Mouse (Mus musculus): Measurements from ENCODE around the gene Hormad1.
"Not testable (repeated sequence)": the region's sequence is repeated elsewhere in the genome, so short reads cannot be mapped to it uniquely, and the experiment has no call there.

The Hormad1 gene

DNA sequence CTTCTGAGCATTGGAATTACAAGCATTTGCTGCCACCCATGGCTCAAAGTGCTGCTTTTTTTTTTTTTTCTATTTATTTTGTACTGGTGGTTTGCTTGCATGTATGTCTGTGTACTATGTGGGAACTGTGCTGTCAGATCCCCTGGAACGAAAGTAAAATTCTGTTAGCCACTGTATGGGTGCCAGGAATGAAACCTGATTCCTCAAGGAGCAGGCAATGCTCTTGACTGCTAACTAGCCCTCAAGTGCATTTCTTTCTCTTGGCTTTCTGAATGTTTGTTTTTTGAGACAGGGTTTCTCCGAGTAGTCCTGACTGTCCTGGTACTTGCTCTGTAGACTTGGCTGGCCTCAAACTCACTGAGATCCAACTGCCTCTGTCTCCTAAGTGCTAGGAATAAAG, 2.3 kb downstream of the Hormad1 start:
- DNase-seq (ENCODE audit: low spot score): no peak

DNA sequence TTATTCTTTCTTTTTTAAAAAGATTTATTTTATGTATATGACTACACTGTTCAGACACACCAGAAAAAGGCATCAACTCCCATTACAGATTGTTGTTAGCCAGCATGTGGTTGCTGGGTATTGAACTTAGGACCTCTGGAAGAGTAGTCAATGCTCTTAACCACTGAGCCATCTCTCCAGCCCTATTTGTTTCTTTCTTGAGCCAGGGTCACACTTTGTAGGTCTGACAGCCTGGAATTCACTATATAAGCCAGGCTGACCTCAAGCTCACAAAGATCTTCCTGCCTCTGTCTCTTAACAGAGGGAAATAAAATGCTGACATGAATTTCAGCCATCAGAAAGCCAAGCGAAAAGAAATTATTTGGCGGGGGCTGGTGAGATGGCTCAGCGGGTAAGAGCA, 10.1 kb downstream of the Hormad1 start:
- no peak for DNase-seq (ENCODE audit: low spot score)

DNA sequence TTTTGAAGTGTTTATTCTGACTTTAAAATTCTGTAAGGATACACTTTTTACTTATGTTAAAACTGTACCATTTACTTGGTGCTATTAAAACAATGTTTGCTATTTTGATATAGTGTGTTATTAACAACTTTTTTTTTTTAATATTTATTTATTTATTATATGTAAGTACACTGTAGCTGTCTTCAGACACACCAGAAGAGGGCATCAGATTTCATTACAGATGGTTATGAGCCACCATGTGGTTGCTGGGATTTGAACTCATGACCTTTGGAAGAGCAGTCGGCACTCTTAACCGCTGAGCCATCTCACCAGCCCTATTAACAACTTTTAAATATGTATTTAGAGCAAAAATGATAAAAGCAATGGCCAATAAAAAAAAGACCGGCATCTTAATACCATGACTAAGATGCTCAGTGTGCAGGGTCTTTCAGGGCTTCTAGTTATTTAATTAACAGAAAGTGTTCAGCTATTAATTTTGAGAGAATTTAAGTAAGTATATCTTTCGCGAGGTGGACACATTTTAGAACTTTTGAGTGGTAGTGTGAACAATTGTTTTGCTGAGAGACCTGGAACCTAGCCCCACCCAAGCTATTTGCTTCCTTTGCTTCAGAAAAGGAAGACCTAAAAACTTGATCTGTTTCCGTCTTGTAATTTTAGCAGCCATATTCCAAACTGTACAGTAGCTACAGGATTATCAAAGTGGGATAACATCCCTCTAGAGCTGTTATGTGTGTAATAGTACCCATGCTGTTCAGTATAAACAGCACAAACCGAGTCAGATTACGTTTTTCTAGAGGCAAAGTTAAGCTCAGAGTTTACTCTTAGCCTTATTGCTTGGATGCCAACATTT, 28.5 kb downstream of the Hormad1 start:
- DNase-seq (ENCODE audit: low spot score): no peak

DNA sequence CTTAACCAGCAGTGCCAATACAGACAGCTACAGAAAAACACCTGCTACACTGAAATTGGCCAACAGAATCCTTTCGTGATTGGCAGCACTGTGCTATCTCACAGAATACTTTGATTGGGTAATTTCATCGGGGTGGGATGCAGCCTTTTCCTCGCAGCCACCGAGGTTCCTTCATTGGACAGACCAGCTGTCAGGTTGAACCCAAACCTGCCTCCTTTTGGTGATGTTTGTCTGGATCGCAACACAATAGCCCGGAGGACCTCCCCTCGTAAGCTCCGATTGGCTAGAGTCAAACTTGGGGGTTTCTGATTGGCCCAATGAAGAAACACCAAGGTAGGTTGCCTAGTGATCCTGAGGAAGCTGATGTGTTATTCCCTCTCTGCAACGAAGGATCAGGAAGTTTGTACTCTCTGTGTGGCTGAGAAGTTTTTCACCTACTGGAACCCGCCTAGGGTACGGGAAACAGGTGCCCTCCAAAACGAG, 29.2 kb downstream of the Hormad1 start, which contains the start of gene Golph3l:
Gene Golph3l, plus strand, starts transcription at position 331 of the 483 bp plus-strand sequence.
- peak; percentile 75 for DNase-seq (ENCODE audit: low spot score)

DNA sequence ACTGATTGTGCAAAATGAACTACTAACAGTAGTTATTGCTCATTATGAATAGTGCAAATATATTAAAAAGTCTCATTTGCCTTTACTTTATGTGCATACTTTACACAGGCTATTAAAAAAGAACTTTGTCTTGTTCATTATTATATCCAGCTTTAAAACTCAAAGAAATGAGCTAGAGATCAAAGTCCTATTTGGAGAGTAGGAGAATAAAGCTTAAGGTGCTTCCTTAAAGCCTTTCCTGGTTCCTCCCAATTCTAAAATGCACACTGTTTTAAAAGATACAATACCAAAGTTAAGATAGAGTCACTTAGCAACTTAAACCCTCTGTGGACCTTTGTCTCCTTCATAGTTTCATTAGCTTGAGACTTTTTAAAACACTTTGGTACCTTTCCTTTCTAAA, 39.3 kb downstream of the Hormad1 start:
- DNase-seq (ENCODE audit: low spot score): no peak

DNA sequence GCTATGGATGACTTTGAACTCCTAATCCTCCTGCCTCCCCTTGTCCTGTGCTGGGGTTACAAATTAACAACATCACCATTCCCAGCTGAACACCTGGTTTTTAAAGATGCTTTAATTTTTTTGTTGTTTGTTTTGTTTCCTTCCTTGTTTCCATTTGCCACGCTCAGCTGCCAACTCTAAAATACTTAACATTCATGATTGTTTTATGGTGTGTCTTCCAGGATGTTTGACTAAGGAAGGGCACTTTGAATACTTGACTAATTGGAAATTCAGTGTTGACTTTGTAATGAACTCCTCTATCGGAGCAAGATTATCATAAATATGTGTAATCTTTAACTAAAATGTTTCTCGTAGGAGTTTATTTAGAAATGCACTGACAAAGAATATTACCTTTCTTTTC, 41.8 kb downstream of the Hormad1 start:
- DNase-seq (ENCODE audit: low spot score): no peak

DNA sequence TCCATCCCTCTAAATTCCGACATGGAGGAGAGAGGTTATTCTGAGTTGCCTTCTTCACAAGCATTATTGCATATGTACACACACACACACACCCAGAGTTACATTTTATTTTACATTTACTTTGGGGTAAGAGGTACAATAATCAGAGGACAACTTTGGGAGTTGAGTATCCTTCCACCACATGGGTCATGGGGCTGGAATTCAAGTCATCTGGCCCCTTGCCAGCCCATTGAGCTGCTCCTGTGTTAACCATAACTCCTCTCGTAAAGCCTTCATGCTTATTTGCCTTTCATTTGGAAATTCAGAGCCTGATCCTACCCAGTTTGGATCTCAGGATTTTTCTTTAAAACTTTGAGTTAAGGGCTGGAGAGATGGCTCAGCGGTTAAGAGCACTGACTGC, 46.6 kb downstream of the Hormad1 start:
- no peak for DNase-seq (ENCODE audit: low spot score)

DNA sequence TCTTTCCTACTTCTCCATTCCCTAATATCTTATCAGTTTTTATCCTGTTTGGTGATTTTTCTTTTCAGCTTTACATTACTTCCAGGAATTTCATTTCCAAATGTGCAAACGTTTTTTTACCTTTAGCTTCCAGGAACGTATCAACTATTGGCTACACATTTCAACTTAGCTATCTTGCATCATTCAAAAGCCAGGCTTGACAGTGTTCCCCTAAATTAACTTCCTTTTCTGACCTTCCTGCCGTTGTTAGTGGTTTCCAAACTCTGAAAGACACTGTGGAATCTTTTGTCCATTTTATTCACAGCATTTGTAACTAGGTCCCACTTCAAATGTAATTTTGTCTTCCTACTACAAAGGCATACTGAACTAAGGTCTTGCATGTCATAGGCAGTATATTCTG, 49.7 kb downstream of the Hormad1 start:
- no peak for DNase-seq (ENCODE audit: low spot score)

DNA sequence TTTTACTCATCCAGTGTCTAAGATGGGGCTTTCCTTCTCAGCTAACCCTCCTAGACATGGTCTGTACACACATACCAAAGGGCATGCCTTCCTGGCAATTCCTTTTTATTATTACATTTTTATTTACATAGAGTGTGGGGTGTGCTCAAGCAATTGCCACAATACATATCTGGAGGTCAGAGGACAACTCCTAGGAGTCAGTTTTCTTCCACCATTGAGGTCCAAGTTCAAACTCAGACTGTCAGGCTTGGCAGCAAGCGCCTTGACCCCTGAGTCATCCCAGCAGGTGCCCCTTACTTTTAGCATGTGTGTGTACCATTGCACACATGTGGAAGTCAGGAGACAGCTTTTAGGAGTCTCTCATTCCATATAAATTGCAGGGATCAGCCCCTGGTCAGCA, 54.5 kb downstream of the Hormad1 start:
- DNase-seq (ENCODE audit: low spot score): no peak

DNA sequence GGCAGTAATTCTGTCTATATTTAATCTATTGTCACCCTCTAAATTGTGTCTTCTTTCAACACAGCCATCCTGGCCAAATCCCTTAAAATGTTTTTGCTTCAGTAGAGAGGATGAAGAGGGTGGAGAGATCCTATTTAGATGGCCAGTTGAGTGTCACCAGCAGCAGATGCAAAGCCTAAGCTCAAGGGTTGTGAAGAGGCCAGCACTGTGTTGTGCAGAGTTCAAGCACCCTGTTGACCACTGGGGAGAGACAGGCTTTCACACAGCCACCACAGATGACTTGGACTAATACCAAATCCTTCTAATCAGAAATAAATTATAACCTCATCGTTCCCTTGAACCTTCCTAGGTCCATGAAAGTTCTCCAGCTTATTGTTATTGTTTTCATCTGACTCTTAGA, 59.0 kb downstream of the Hormad1 start:
- DNase-seq (ENCODE audit: low spot score): no peak

DNA sequence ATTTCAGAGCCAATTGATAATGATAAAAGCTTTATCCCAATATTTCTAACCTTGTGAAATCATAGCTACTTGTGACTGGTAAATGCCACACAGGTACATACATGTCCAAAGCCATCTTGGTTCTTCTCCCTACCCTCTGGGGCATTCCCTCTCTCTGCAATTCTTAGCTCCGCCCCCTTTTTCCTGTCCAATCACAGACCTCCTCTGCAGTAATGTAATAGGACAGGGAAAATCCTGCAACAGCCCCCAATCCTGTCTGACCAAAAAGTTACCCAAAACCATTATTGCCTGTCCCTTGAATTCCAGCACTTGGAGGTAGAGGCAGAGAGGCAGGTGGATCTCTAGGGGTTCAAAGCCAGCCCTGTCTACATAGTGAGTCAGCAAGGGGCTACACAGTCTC, 61.8 kb downstream of the Hormad1 start:
- no peak for DNase-seq (ENCODE audit: low spot score)

DNA sequence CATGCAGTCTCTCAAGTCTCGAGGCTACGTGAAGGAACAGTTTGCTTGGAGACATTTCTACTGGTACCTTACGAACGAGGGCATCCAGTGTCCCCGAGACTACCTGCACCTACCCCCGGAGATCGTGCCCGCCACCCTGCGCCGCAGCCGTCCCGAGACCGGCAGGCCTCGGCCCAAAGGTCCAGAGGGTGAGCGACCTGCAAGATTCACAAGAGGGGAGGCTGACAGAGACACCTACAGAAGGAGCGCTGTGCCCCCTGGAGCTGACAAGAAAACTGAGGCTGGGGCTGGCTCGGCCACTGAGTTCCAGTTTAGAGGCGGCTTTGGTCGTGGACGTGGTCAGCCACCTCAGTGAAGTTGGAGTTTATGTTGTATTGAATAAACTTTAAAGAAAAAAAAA, 62.9 kb downstream of the Hormad1 start:
- not testable (repeated sequence) for DNase-seq (ENCODE audit: low spot score)

DNA sequence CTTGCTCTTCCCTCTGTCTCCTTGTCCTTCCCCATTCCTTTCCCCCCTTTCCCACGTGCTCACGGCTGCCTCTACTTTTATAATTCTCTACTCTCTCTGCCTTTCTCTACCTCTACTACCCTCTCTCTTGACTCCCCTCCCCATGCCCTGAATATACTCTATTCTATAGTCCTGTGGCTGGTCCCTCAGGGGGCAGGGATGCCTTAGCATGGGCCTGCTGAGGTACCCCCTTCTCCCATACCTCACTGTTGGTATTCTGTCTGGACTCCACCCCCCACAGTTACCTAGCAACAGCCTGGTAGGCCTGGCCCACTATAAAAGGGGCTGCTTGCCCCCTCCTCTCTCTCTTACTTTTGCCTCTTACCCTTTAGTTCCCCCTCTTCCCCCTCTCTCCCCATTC, 64.1 kb downstream of the Hormad1 start:
- no peak for DNase-seq (ENCODE audit: low spot score)

DNA sequence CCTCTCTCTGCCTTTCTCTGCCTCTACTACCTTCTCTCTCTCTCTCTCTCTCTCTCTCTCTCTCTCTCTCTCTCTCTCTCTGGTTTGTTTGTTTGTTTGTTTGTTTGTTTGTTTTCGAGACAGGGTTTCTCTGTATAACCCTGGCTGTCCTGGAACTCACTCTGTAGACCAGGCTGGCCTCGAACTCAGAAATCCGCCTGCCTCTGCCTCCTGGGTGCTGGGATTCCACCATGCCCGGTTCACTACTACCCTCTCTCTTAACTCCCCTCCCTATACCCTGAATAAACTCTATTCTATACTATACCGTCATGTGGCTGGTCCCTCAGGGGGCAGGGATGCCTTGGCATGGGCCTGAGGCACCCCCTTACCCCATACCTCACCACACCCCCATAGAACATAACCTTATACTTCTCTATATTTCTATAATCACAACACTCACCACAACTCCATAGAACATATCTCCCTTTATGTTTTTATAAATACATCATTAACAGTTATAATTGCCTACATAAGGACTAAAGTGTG, 64.6 kb downstream of the Hormad1 start:
- DNase-seq (ENCODE audit: low spot score): not testable (repeated sequence)

DNA sequence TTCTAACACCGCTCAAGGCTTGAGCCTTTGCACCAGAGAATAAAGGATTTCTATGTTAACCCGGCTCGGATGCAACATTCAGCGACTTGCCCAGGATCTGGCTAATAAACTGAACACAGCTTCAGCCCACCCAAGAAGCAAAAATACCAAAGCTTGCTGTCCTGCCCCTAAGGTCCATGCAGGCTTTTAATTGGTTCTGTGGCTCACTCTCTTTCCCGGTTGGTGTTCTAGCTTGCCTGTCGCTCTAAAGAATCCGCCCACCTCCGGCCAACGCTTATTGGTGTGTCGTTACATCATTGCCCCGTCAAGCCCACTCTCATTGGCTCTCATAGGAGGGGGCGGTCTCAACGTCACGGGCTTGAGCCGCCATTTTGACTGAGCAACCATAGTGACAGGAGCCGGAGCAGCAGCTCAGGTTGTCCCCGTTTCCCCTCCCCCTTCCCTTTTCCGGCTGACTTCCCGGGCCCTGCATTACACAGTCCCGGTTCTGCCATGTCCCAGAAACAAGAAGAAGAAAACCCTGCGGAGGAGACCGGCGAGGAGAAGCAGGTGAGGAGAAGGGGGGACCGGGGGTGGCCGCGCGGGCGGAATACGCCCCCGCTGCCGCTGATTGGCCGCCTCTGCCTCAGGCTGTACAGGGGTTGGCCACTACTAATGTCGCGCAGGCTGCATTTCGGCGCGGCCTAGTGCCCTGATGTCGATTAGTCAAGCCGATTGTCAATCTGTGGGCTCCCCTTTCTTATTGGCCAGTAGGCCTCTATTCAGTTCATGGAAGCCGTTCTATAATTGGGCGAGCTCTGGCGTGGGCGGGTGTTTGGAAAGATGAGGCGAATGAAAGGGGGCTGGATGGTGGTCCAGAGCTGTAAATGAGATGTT, 65.4 kb downstream of the Hormad1 start, which contains the start of gene Ensa:
Gene Ensa, plus strand, starts transcription at position 366 of the 876 bp plus-strand sequence.
- peak; percentile 84 for DNase-seq (ENCODE audit: low spot score)

DNA sequence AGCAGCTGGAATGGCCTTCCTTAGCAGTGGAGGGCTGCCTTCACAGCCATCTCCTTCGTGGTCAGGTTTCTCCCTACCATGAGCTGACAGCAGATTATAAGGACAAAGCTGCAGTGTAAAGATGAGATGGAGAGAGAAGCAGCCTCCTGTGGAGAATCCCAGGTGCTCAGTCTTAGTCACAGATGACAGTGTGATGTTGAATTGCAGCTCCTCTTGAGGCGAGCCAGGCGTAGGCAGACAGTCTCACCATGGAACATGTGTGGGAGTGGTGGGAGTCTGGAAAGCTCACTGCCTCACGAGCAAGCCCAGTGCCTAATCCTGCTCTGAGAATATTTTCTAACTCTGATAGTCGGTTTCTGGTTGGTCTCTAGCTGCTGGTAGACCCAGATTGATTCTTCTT, 68.3 kb downstream of the Hormad1 start:
- DNase-seq (ENCODE audit: low spot score): no peak

DNA sequence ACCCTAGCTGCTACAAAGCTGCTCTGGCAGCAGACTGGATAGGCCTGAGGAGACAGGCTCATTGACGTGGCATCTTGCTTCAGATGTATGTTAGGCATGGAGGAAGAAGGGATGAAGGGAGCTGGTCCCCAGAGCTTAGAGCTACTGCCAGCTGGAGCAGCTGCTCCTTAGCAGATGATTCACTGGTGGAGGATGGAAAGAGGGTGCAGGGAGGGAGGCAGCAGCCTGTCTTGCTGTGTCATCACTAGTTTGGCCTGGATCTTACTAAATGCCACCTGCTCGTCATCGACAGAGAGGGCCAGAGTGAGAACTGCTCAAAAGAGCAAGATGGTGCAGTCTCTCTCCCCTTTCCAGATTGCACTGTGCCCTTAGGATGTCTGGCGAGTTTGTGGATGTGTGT, 70.3 kb downstream of the Hormad1 start:
- DNase-seq (ENCODE audit: low spot score): no peak

DNA sequence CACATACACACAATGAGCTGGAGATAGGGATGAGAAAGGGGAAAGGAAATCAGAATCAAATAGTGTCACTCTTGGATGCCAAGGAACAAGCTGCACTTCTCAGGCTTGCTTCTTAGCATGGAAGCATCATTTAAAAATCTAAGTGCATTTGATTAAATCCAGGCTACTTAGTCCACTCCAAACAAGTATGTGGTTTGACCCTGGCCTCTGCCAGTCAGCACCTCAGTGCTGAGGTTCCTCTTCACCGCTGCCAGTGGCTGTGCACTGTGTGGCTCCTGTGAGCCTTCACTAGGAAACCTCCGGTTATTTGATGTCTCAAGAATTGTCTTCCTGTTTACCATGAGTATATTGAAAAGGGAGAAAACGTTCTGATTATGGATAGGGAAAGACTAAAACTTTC, 71.4 kb downstream of the Hormad1 start:
- no peak for DNase-seq (ENCODE audit: low spot score)

DNA sequence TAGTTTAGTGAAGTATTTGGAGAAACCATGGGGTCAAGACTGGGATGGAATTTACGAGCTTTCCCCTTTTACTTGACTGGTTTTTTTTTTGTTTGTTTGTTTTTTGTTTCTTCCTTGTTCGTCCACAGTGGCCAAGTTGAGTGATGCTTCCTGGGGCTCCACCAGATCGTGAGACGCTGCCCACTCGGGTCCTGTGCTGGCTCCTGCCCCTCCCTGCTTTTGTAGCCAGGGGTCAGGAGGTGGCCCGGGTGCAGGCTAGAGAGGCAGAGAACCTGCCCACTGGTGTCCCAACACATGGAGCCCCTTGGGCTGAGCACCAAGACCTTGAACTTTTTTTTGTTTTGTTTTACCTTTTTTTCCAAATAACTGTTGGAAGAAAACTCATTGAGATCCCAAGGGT, 71.8 kb downstream of the Hormad1 start:
- DNase-seq (ENCODE audit: low spot score): no peak

DNA sequence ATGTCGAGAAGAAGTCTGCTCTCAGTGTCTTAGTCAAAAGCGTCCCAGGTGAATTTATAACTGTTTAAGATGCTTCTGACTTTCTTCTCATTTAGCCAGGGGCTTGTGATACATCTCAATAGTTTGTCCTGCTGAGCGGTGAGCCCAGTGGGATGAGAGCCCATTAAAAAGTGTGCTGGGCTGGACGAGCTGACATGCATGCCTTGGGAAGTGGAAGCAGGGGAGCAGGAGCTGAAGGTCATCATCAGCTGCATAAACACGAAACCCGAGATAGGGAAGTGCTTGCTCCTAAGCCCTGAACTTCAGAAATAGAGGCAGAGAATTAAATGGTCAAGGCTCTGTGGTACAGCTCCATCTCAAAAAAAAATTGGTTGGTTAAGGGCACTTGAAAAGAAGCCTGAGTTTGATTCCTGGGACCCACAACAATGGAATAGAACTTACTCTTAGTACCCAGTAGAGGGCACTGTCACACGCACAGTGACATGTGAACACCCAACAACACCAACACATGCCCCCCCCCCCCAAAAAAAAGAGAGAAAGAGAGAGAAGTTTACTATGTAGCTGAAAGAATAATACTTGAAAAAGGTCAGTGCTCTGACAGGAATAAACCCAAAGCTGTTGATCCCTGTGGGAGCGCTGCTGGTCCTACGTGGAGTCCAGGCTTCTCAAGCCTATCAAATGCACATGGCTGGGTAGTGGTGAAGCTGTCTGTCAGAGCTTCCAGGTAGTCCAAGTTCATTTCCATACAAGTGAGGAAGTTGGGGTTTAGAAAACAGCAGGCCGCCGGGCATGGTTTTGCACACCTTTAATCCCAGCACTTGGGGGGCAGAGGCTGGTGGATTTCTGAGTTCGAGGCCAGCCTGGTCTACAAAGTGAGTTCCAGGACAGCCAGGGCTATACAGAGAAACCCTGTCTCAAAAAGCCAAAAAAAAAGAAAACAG, 73.4 kb downstream of the Hormad1 start:
- no peak for DNase-seq (ENCODE audit: low spot score)

DNA sequence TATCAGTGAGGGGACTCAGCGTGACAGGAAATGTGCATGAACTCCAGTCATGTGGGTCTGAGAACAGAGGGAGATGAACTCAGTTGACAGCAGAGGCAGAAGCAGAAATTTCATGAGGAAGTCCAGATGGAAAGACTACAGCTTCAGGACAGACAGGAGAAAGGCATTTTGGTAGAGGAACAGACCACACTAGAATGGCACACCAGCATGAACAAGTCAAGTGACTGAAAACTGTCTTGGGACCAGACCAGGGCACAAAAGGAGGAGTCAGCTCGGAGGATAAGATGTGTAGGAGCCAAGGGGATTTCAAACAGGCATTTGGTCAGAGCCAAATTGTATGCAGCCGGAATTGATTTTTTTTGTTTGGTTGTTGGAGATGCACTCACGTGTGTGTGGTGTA, 76.2 kb downstream of the Hormad1 start:
- no peak for DNase-seq (ENCODE audit: low spot score)

DNA sequence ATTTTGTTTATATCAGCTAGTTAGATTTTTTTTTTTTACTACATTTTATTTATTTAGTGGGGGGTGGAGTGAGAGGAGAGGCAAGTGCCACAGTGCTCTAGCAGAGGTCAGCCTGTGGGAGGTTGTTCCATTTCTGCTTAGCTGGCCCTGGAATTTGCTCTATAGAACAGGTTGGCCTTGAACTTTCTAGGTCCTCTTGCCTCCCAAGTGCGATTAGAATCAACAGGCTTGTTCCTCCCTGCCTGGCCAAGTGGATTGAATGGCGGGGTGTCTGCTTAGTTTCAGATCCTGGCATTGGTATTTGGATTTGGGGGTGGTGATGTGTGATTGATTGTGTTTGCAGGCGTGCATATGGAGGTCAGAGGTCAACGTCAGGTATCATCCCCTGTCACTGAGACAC, 76.6 kb downstream of the Hormad1 start:
- DNase-seq (ENCODE audit: low spot score): no peak
